ENCODE assay signal across 10 mouse cellular contexts in the genomic region with DNA sequence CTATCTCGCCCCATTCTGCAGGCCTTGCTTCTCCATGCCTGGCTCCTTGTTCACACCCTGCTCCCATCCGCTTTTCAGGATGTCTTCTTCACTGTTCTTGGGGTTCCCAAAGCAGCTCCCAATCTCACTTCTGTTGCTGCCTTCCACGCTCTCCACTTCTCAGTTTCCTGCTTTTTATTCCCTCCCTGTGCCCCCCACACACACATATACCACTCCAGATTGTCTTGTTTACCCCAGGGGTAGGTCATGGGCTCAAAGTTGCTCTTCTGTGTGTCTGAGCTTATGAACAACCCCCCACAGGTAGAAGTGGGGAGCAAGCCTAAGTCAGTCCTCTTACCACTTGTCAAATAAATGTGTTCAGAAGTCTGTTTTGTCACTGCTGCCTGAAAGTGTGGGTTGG. TPM values are rescaled to one million over a fixed set of nuclear protein-coding genes. Genes with fewer than 3 reads are reported as not detected.
A peak's percentile ranks its signal among the peaks of the same experiment; 100 is the strongest.
DNase-seq lines count a peak whose midpoint lies in the region; ATAC-seq and TF ChIP-seq lines count a peak whose summit lies in the region.
"Had no signal": no experiment of that assay in that cellular context is flagged by ENCODE, and none has a peak within 500 bp of the region (broad histone marks: within the 10 kb centered on the region; RNA-seq: fewer than 3 reads in every experiment).

No protein-coding gene starts in this region.

- 0 out of 2 replicates have a peak, but pooled peaks cover 12% of the 10 kb centered on the region for H3K36me3 ChIP-seq in heart, embryonic 12.5 days
- 0 out of 2 replicates have a peak, but pooled peaks cover 5% of the 10 kb centered on the region for H3K36me3 ChIP-seq in forebrain, embryonic 13.5 days (ENCODE audit: poor library complexity, severe bottlenecking)
- H3K36me3 ChIP-seq in limb, embryonic 14.5 days (ENCODE audit: control insufficient read depth, insufficient read depth, low read length): peaks cover 4% of the 10 kb centered on the region

- H3K27me3 ChIP-seq in heart, embryonic 12.5 days (replicated peaks): 0 out of 2 replicates have a peak, but pooled peaks cover 5% of the 10 kb centered on the region
- H3K27me3 ChIP-seq in forebrain, embryonic 13.5 days: peaks cover 13% of the 10 kb centered on the region; the same call in 1 of the 2 replicates
- no peaks in the 10 kb centered on the region for H3K27me3 ChIP-seq in limb, embryonic 14.5 days (ENCODE audit: control insufficient read depth, insufficient read depth, low read length)

- intact Hi-C loops in heart, postnatal 10 days (cut with DNase I): no loop called here

- no peak overlapping the region for H3K27ac ChIP-seq in heart, embryonic 12.5 days (ENCODE audit: poor library complexity, severe bottlenecking)
- no peak overlapping the region for H3K27ac ChIP-seq in cortical plate, adult 2 months (ENCODE audit: insufficient read depth, low read length)
- H3K27ac ChIP-seq in forebrain, embryonic 13.5 days: no peak overlapping the region
- H3K27ac ChIP-seq in limb, embryonic 14.5 days (replicated peaks; ENCODE audit: low read depth, low read length): no peak overlapping the region

- WGBS in heart, embryonic 12.5 days: 83% methylated on average over 3 of the region's 3 CpGs
- 65% methylated on average over 3 of the region's 3 CpGs for WGBS in forebrain, embryonic 13.5 days
- WGBS in limb, embryonic 14.5 days: 71% methylated on average over 3 of the region's 3 CpGs

- H3K4me3 ChIP-seq in heart, embryonic 12.5 days: no peak overlapping the region
- peak overlapping the region; percentile 69; the same call in 1 of the 2 replicates for H3K4me3 ChIP-seq in cortical plate, adult 2 months (ENCODE audit: insufficient read depth, low read length)
- H3K4me3 ChIP-seq in forebrain, embryonic 13.5 days: peak overlapping the region; percentile 47; the same call in 1 of the 2 replicates
- H3K4me3 ChIP-seq in limb, embryonic 14.5 days (replicated peaks; ENCODE audit: low read length): peak overlapping the region; percentile 45; the same call in 1 of the 2 replicates

- DNase-seq in heart, postnatal 10 days: no peak
- DNase-seq in limb, embryonic 14.5 days (ENCODE audit: low spot score): no peak
- DNase-seq in right cerebral cortex, adult 18-20 months: no peak
- no peak for DNase-seq in gastrocnemius, postnatal 10 days
- DNase-seq: thymus, postnatal 25 days had no signal

- H3K9ac ChIP-seq in heart, embryonic 12.5 days: peak overlapping the region; percentile 85; the same call in 1 of the 2 replicates
- H3K9ac ChIP-seq in forebrain, embryonic 13.5 days: no peak overlapping the region
- no peak overlapping the region for H3K9ac ChIP-seq in limb, embryonic 14.5 days (ENCODE audit: low read depth, low read length, severe bottlenecking)

- peaks cover 56% of the 10 kb centered on the region for H3K4me1 ChIP-seq in heart, embryonic 12.5 days (replicated peaks)
- H3K4me1 ChIP-seq in cortical plate, adult 2 months (ENCODE audit: control insufficient read depth, insufficient read depth, low read length): peaks cover 13% of the 10 kb centered on the region
- peaks cover 77% of the 10 kb centered on the region for H3K4me1 ChIP-seq in forebrain, embryonic 13.5 days
- peaks cover 49% of the 10 kb centered on the region for H3K4me1 ChIP-seq in limb, embryonic 14.5 days (ENCODE audit: control insufficient read depth, insufficient read depth, low read length)

- H3K9me3 ChIP-seq in heart, embryonic 12.5 days (replicated peaks): no peaks in the 10 kb centered on the region
- no peaks in the 10 kb centered on the region for H3K9me3 ChIP-seq in forebrain, embryonic 13.5 days (replicated peaks)
- no peaks in the 10 kb centered on the region for H3K9me3 ChIP-seq in limb, embryonic 14.5 days (ENCODE audit: control insufficient read depth, low read length)

- TF ChIP-seq POLR2A in cortical plate, adult 2 months (IDR thresholded peaks at IDR 0.05; ENCODE audit: extremely low read depth, insufficient read depth, low read length): no peak
- TF ChIP-seq POLR2A in limb, embryonic 14.5 days (IDR thresholded peaks at IDR 0.05; ENCODE audit: borderline replicate concordance, extremely low read depth, insufficient read depth, insufficient read length): no peak

- no peak overlapping the region; the same call in 1 of the 2 replicates for H3K4me2 ChIP-seq in heart, embryonic 12.5 days
- peak overlapping the region; percentile 90; the same call in 1 of the 2 replicates for H3K4me2 ChIP-seq in forebrain, embryonic 13.5 days
- peak overlapping the region; percentile 99; the same call in 1 of the 2 replicates for H3K4me2 ChIP-seq in limb, embryonic 14.5 days (replicated peaks; ENCODE audit: low read depth, low read length, severe bottlenecking)

- ATAC-seq in heart, embryonic 12.5 days (ENCODE audit: insufficient number of reproducible peaks, low FRiP score): no peak
- ATAC-seq in forebrain, embryonic 13.5 days: no peak
- no peak for ATAC-seq in limb, embryonic 14.5 days (ENCODE audit: low FRiP score, low read depth)

- no peak for TF ChIP-seq CTCF in cortical plate, adult 2 months (IDR thresholded peaks at IDR 0.05; ENCODE audit: extremely low read depth, insufficient read depth, low read length)

RNA-seq across cellular contexts. Expression of gene Lix1l, which starts 1.5 kb away (rescaled TPM):
- polyA plus RNA-seq in heart, embryonic 12.5 days (2016; fragmentation: Nextera tagmentation; extraction: Ambion mirVana): 5.1 and 5.2 TPM in 2 replicates
- total RNA-seq in heart, postnatal 10 days (2021): 10 to 100 TPM; 40.1 to 54.6 TPM
- polyA plus RNA-seq in cortical plate, adult 2 months (2012; rRNA removed): 20.9 and 22.7 TPM in 2 replicates
- polyA plus RNA-seq in forebrain, embryonic 13.5 days (2015; fragmentation: Nextera tagmentation; extraction: Ambion mirVana): 6.9 and 7.2 TPM in 2 replicates
- 84.2 and 99.6 TPM in 2 replicates for polyA plus RNA-seq in limb, embryonic 14.5 days (2012; rRNA removed)
- polyA plus RNA-seq in limb, embryonic 14.5 days (2014; fragmentation: Nextera tagmentation; extraction: Ambion mirVana): 8.9 and 10.4 TPM in 2 replicates
- total RNA-seq in gastrocnemius, postnatal 10 days (2021): 10 to 100 TPM; 24.1 to 26.9 TPM

RNA-seq across cellular contexts. Expression of gene Ankrd34a, which starts 3.0 kb away (rescaled TPM):
- polyA plus RNA-seq in heart, embryonic 12.5 days (2016; fragmentation: Nextera tagmentation; extraction: Ambion mirVana): 9.2 and 9.5 TPM in 2 replicates
- 1 to 10 TPM; 2.0 to 5.5 TPM for total RNA-seq in heart, postnatal 10 days (2021)
- 61.6 and 61.9 TPM in 2 replicates for polyA plus RNA-seq in cortical plate, adult 2 months (2012; rRNA removed)
- polyA plus RNA-seq in forebrain, embryonic 13.5 days (2015; fragmentation: Nextera tagmentation; extraction: Ambion mirVana): 6.6 and 6.7 TPM in 2 replicates
- 1.8 and 2.7 TPM in 2 replicates for polyA plus RNA-seq in limb, embryonic 14.5 days (2012; rRNA removed)
- polyA plus RNA-seq in limb, embryonic 14.5 days (2014; fragmentation: Nextera tagmentation; extraction: Ambion mirVana): 2.7 TPM in 2 replicates
- 1 to 10 TPM in 1 of 2 experiments, under 1 TPM in 1; 0.96 to 1.9 TPM for total RNA-seq in gastrocnemius, postnatal 10 days (2021)
- total RNA-seq: neutrophil, adult 5-6 weeks had no signal

RNA-seq across cellular contexts. Expression of gene Polr3gl, which starts 5.4 kb away (rescaled TPM):
- 39.2 and 39.3 TPM in 2 replicates for polyA plus RNA-seq in heart, embryonic 12.5 days (2016; fragmentation: Nextera tagmentation; extraction: Ambion mirVana)
- total RNA-seq in heart, postnatal 10 days (2021): 10 to 100 TPM; 24.3 to 30.9 TPM
- 44.5 and 55.9 TPM in 2 replicates for polyA plus RNA-seq in cortical plate, adult 2 months (2012; rRNA removed)
- polyA plus RNA-seq in forebrain, embryonic 13.5 days (2015; fragmentation: Nextera tagmentation; extraction: Ambion mirVana): 37.5 and 40.2 TPM in 2 replicates
- 36.5 and 51.7 TPM in 2 replicates for polyA plus RNA-seq in limb, embryonic 14.5 days (2012; rRNA removed)
- 11.9 and 15.3 TPM in 2 replicates for polyA plus RNA-seq in limb, embryonic 14.5 days (2014; fragmentation: Nextera tagmentation; extraction: Ambion mirVana)
- 10 to 100 TPM; 32.1 to 32.7 TPM for total RNA-seq in gastrocnemius, postnatal 10 days (2021)

RNA-seq across cellular contexts. Expression of gene Gm16253, which starts 22.6 kb away (rescaled TPM):
- 1.6 and 2.4 TPM in 2 replicates for polyA plus RNA-seq in heart, embryonic 12.5 days (2016; fragmentation: Nextera tagmentation; extraction: Ambion mirVana)
- 1 to 10 TPM; 4.9 to 5.3 TPM for total RNA-seq in heart, postnatal 10 days (2021)
- not detected in 2 replicates for polyA plus RNA-seq in cortical plate, adult 2 months (2012; rRNA removed)
- 1.2 and 1.3 TPM in 2 replicates for polyA plus RNA-seq in forebrain, embryonic 13.5 days (2015; fragmentation: Nextera tagmentation; extraction: Ambion mirVana)
- 0.19 TPM in 1 of 2 replicates, not detected in the other for polyA plus RNA-seq in limb, embryonic 14.5 days (2012; rRNA removed)
- polyA plus RNA-seq in limb, embryonic 14.5 days (2014; fragmentation: Nextera tagmentation; extraction: Ambion mirVana): 0.37 and 1.3 TPM in 2 replicates
- total RNA-seq in gastrocnemius, postnatal 10 days (2021): 1 to 10 TPM in 1 of 2 experiments, under 1 TPM in 1; 0.70 to 1.1 TPM
- total RNA-seq: left cerebral cortex, postnatal 14 days; neutrophil, adult 5-6 weeks had no signal

RNA-seq across cellular contexts. Expression of gene Rbm8a, which starts 30.3 kb away (rescaled TPM):
- 90.8 and 95.8 TPM in 2 replicates for polyA plus RNA-seq in heart, embryonic 12.5 days (2016; fragmentation: Nextera tagmentation; extraction: Ambion mirVana)
- total RNA-seq in heart, postnatal 10 days (2021): 10 to 100 TPM; 47.9 to 55.9 TPM
- 33.9 and 38.0 TPM in 2 replicates for polyA plus RNA-seq in cortical plate, adult 2 months (2012; rRNA removed)
- 161 and 168 TPM in 2 replicates for polyA plus RNA-seq in forebrain, embryonic 13.5 days (2015; fragmentation: Nextera tagmentation; extraction: Ambion mirVana)
- polyA plus RNA-seq in limb, embryonic 14.5 days (2012; rRNA removed): 44.6 and 66.1 TPM in 2 replicates
- polyA plus RNA-seq in limb, embryonic 14.5 days (2014; fragmentation: Nextera tagmentation; extraction: Ambion mirVana): 133 and 146 TPM in 2 replicates
- 10 to 100 TPM; 57.0 to 65.1 TPM for total RNA-seq in gastrocnemius, postnatal 10 days (2021)
